Mouse (Mus musculus) erythroblast, adult 5-6 weeks (primary cell): ENCODE results near the gene Enah. TPM values are rescaled to one million over a fixed set of nuclear protein-coding genes. Genes with fewer than 3 reads are reported as not detected.

ENCODE experiments used
- ATAC-seq: replicated peaks from 2 replicates; pipeline ENCODE4 v1.8.0; 2016; ENCODE audit warnings: moderate number of reproducible peaks, mild to moderate bottlenecking, moderate TSS enrichment, inconsistent platforms; ENCODE audit not compliant: poor library complexity, low FRiP score, severe bottlenecking
- total RNA-seq, 2 experiments: library from RNA; stranded (forward) in 1 of 2; stranded (reverse) in 1 of 2; fragments of 150-400 nt in 1 of 2; fragments of 200-764, 138-1000 nt in 1 of 2; gene quantifications; 2 replicates each; pipeline versions ENCODE4 v1.2.3 to v1.2.4; 2015 to 2017; ENCODE audit warnings: low replicate concordance in 2 of 2

The Enah gene
- total RNA-seq, 2 experiments from 2014 or later: 0.77 TPM; not detected in 1

DNA sequence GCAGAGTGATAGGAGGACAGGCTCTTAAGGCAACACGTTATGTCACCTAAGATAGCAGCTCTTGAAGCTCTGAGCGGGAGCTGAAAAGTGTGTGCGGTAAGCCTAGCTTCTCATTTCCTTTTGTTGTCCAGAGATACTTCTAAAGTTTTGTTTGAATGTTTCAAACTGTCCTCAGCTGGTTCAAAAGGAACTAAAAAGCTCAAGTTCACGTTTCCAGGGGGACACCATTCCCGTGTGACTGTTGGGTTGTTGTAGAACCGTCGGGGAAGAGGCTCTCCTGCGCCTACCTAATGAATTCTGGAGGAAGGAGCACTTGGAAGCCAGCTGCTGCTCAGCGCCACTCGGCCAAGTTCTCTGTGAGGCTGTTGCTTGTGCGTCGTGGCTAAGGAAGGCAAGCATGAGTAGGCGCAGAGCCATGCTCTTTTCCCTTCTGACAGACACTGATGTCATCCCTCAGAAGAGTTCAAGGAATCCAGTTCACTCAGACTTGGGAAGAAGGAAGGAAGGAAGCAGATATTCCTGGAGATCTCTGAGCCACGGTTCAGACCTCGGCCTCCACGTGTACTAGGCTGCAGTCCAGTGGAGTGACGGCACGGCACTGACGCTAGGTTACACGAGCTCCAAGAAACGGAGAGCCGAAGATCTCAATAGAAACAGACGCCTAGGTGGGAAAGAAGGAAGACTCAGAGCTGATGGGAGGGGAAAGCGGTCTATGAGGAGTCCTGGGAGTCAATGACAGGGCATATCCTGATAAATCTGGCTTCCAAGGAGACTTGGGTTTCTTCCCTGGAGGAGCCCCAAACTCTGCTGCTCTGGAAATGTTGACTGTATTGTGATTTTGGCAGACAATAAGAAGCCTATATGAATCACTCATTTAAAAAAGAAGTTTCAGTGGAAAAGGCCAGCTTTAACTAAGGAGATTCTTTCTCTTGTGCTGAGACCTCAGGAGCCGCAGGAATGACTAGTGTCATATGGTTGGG lies 8.7 kb upstream of the Enah start:
- no peak for ATAC-seq

- ATAC-seq: no peak
Observed at GRCm38 (mm10) chr1:182027426-182027979, 7.7 kb upstream of the Enah start.

DNA sequence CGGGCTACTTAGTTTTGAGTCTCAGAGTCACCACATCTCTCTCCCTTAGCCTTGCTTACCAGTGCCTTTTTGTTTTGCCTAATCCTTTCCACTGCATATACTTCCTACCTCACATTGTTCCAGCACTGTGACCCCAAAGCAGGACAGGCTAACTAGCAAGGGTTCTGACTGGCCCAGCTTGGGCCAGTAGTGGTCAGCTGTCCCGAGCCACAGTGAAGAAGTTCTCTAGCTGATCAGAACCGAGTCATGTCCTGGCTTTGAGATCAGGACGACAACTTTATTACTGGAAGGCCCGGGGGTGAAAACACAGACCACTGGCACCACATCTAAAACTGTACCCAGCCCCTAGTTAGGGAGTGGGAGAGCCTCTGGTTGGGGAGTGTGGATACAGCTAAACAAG lies 7.0 kb upstream of the Enah start:
- no peak for ATAC-seq

GRCm38 (mm10) chr1:182026120-182026519 lies 6.3 kb upstream of the Enah start:
- no peak for ATAC-seq

- ATAC-seq: no peak
Observed at GRCm38 (mm10) chr1:182021691-182022299, 2.0 kb upstream of the Enah start.

DNA sequence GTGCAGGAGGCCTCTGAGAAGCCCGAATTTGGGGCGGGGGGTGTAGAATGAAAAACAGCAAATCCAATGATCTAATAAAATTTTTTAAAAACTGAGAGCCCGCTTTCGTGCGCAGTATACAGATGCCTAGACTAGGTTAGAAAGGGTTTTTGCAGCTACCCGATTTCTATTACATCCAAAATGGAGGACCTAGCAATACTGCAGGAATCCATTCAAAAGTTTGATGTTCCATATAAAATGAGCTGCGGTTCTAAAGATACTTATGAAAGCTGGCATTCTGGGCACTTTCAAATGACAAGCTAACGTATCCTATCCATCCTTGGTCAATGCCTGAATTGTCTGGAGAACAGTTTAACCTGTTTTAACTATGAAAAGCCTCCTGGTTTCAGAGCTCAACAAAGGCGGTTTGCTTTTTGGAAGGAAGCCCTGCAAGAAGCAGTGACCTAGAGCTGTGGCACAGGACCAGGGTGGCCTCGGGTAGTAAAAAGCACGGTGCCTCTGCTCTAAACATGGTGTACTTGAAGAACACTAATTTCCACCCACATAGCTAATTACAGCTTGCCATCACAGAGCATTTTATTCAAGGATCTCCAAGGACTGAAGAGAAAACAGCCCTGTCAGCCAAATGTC lies 1.2 kb upstream of the Enah start:
- ATAC-seq: no peak

DNA sequence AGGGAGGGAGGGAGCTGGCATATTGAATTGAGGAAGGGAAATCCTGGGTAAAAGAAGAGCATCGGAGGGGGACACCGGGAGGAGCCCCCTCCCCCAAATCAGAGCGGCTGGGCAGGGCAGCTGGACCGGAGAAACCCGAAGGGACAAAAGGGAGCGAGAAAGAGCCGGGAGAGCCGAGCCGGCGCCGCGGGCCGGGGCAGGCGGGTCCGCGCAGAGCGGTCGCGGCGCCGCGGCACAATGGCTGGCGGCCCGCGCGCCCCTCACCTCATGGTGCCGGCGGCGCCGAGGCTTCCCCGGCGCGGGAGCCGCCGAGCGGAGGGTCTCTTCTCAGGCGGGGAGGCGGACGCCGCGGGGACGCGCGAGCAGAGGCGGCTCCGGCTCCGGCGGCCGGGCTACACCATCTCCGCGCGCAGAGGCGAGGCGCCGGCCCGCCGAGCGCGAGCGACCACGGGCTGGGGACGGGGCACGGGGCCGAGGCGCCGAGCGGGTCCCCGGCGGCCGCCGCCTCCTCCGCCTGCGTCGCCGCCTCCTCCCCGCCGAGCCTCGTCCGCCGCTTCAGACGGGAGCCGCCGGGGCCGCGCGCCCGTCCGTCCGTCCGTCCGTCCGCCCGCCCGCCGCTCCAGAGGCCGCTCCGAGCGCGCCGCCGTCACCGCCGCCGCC lies 394 bp downstream of the Enah start:
- ATAC-seq: no peak

DNA sequence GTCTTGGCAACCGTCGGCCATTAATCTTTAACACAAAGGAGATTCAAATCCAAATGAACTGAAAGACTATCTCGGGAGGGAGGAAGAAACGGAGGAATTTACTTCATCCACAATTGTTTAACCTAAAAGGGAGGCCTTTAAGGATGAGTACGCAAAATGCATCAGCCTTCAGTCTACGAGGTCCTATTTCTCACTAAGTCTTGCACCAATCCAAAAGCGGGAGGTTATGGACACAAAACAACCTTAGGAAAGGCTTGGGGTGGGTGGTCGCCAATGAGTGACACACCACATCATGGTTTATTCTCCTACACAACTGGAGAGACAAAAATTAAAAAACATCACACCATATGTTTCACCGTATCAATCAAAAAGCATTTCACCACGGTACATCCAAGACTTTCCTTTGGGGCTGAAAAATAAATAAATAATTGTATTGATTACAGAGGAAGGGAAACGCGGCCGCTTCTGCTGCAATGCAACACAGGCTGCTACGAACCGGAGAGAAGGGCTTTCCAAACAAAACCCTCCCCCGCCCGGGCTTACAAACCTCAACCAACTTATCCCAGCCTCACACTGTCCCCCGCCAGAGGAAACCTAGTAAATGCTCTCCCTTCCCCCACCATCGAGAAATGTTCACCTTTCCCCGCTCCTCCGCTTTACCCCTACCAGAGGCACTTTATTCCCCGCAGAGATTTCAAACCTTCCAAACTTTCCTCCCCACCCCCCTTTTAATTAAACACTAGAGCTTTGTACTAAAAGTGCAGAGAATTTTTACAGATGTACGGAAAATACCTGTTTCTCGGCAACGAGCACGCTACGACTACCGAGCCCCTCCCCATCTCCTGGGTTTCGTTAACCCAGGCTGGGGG lies 1.2 kb downstream of the Enah start:
- ATAC-seq: no peak

DNA sequence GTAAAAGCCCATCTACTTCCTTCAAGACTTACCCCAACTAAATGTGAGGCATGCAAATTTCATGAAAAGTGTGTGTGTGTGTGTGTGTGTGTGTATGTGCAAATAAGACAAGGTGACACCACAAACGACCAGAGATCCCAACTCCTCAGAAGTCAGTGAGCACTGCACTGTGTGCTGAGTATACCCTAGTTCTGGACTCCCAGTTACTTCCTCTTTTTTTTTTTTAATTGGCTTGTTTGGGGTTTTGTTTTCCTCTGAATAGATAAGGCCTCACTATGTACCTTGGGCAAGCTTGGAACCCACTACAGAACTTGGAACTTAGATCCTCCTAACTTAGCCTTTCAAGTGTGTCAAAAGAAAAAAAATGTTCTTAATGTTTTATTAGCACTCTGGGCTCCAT lies 14.0 kb downstream of the Enah start:
- no peak for ATAC-seq

GRCm38 (mm10) chr1:181998673-181999072 lies 21.1 kb downstream of the Enah start:
- ATAC-seq: no peak

DNA sequence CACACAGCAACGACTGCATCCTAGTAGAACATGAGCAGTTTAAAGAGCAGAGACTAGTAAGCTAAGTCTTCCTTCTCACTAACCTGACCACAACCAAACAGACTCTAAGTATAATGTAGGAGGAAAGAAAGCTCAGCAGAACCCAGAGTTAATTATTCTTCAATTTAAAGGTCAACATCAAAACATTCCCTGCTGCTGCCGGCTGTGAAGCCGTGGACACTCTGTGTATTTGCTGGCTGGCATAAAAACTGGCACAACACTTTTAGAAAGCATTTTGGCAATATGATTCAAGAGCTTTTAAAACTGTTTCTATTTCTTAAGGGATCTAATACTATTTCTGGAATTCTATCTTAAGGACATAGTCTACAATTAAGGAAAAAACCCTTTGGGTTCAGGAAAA lies 22.0 kb downstream of the Enah start:
- ATAC-seq: no peak

DNA sequence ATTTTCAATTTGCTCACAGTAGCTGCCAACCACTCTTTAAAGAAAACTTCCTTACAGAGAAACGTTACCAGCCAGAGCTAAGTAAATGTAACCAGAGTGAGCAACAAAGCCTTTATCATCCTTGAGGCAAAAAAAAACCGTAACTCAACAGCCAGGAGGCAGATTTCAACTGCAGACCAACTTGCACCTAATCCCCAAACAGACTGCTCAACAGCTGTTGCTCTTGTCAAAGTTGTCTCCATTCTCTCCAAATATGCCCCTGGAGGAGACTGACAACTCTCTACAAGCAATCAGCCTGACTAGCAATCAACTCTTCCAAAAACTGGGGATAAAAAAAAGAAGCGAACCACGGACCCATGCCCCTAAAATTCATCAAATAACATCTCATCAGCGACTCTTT lies 26.2 kb downstream of the Enah start:
- ATAC-seq: no peak

DNA sequence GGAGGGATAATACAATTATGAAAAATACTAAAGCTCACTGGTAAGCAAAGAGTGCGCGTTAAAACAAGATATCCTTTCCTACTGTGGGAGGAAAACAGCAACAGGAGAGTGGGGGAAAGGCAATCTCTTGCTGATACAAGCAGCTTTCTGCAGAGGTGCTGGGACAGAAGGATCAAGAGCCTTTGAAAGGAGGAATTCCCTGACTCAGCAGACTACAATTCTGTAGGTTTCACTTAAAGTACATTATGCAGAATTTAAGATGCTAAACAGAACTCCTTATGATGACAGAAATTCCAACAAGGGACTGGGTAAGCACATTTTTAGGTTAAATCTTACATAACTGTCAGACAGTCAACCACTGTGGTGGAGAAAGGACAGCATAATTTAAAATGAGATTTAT lies 31.4 kb downstream of the Enah start:
- no peak for ATAC-seq

- no peak for ATAC-seq
Observed at GRCm38 (mm10) chr1:181987226-181987625, 32.6 kb downstream of the Enah start.

DNA sequence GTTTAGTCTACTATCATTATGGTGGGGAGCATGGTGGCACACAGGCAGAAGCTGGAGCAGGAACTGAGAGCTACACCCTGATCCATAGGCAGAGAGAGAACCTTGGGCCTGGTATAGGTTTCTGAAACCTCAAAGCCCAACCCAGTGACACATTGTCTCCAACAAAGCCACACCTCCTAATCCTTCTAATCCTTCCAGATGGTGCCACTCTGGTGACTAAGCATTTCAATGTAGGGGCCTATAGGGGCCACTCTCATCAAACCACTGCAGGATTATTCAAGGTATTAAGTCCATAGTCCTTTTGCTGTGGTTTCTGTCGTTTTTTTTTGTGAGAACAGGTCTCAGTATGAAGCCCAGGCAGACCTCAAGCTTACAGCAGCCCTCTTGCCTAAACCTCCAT lies 33.9 kb downstream of the Enah start:
- ATAC-seq: no peak

DNA sequence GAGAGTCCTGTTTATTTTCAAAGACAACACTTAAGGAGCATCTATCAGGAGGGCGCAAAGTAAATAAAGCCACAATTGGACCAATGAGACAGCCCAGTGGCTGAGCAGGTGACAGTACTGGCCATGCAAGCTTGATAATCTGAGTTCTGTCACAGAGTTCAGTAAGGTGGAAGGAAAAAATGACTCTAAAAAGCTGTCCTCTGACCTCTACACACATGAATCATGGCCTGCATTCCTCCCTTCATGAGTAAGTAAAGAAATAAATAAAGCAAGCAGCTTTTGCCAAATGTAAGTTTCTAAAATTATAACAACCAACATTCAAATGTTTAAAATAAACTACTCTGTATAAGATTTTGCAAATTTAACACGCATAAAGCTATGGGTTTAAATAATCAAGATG lies 35.0 kb downstream of the Enah start:
- no peak for ATAC-seq

DNA sequence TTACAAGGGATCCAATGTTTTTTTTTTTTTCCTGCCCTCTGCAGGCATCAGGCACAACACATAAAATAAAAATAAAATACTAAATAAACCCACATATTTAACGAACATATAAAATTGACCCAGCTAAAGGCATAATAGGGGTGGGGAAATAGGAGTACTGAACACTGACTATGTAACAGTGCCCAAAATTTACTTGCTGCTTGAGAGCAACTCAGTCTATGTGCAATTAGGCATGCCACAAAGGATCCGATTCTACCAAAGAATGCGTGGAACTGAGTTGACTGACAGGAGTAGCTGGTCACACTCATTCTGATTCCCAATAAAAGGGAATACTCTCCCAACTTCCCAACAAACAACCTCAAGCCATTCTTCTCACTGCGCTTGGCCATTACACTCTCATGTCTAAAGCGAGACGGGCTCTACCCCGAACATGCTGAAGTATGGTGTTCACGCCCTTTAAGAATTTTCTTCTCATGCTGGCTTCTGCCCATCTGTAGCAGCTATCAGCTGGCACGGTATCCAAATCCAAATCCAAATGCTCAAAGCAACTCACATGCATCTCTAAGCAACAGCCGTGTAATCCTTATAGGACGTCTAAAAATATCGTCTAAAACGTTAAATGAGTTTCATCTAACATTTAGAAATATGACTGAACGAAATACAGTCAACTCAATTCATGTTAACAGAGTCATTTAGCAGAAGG lies 39.6 kb downstream of the Enah start:
- ATAC-seq: no peak

- no peak for ATAC-seq
Observed at GRCm38 (mm10) chr1:181975510-181975909, 44.3 kb downstream of the Enah start.

GRCm38 (mm10) chr1:181974897-181975296 lies 44.9 kb downstream of the Enah start:
- no peak for ATAC-seq
